Mouse (Mus musculus) heart, adult 8-10 months (tissue): ENCODE data around the gene Gimap4. TPM values are rescaled to one million over a fixed set of nuclear protein-coding genes. Genes with fewer than 3 reads are reported as not detected.

Experiments used
- total RNA-seq, 4 experiments: library from RNA; stranded (reverse); gene quantifications; 2 replicates each; pipeline ENCODE4 v1.2.4; 2022

Gene Gimap4
- total RNA-seq, 4 experiments from 2014 or later = 16.1 to 25.6 (median 20.1) TPM

Other genes starting within 250 kb of the Gimap4 start
- 10 to 100 TPM in 3 of 4 experiments, 1 to 10 TPM in 1; 9.7 to 10.1 (median 10.1) TPM for gene Zfp467, start 238.7 kb upstream of the Gimap4 start, total RNA-seq
- gene Sspo, start 236.3 kb upstream of the Gimap4 start, total RNA-seq = under 1 TPM; 0.14 to 0.35 (median 0.31) TPM
- gene Atp6v0e2, start 146.9 kb upstream of the Gimap4 start, total RNA-seq = 10 to 100 TPM; 18.1 to 27.4 (median 23.3) TPM
- 10 to 100 TPM; 17.7 to 20.1 (median 18.8) TPM for gene Lrrc61, start 129.8 kb upstream of the Gimap4 start, total RNA-seq
- gene Rarres2, start 111.8 kb upstream of the Gimap4 start, total RNA-seq = 100 to 1,000 TPM in 1 of 4 experiments, 10 to 100 TPM in 3; 62.1 to 108 (median 77.5) TPM
- not detected for gene Gm45021, start 94.9 kb upstream of the Gimap4 start, total RNA-seq
- 10 to 100 TPM; 35.5 to 40.9 (median 36.3) TPM for gene Repin1, start 90.7 kb upstream of the Gimap4 start, total RNA-seq
- 1 to 10 TPM in 2 of 4 experiments, not detected in 2; 1.0 to 2.8 TPM for gene Gm44965, start 90.6 kb upstream of the Gimap4 start, total RNA-seq
- 10 to 100 TPM; 12.9 to 15.5 (median 14.1) TPM for gene Zfp775, start 82.5 kb upstream of the Gimap4 start, total RNA-seq
- gene AI854703, start 57.8 kb upstream of the Gimap4 start, total RNA-seq = under 1 TPM; 0.22 to 0.69 (median 0.43) TPM
- 1 to 10 TPM; 4.9 to 8.8 (median 5.8) TPM for gene Gimap8, start 37.3 kb upstream of the Gimap4 start, total RNA-seq
- gene Gimap9, start 8.4 kb upstream of the Gimap4 start, total RNA-seq = 1 to 10 TPM; 2.6 to 4.2 (median 3.1) TPM
- gene Gimap6, start 23.7 kb downstream of the Gimap4 start, total RNA-seq = 10 to 100 TPM; 28.6 to 39.2 (median 35.6) TPM
- gene Gm28053, start 34.1 kb downstream of the Gimap4 start, total RNA-seq = 1 to 10 TPM; 2.7 to 5.0 (median 4.3) TPM
- under 1 TPM in 3 of 4 experiments, not detected in 1; 0.22 to 0.78 (median 0.71) TPM for gene Gimap7, start 34.1 kb downstream of the Gimap4 start, total RNA-seq
- 1 to 10 TPM; 6.3 to 9.4 (median 8.0) TPM for gene Gimap1, start 54.5 kb downstream of the Gimap4 start, total RNA-seq
- 1 to 10 TPM; 4.1 to 5.0 (median 4.5) TPM for gene Gimap5, start 61.6 kb downstream of the Gimap4 start, total RNA-seq
- under 1 TPM; 0.53 to 0.86 (median 0.54) TPM for gene Gimap3, start 86.3 kb downstream of the Gimap4 start, total RNA-seq
- 10 to 100 TPM; 15.0 to 19.3 (median 17.1) TPM for gene Tmem176a, start 156.4 kb downstream of the Gimap4 start, total RNA-seq
- 10 to 100 TPM; 34.1 to 50.4 (median 41.2) TPM for gene Tmem176b, start 156.9 kb downstream of the Gimap4 start, total RNA-seq
- not detected for gene Aoc1, start 188.3 kb downstream of the Gimap4 start, total RNA-seq
- not detected for gene 1600015I10Rik, start 245.3 kb downstream of the Gimap4 start, total RNA-seq